Mouse (Mus musculus): Measurements from ENCODE around the gene Sf3a2.
A peak's percentile ranks its signal among the peaks of the same experiment; 100 is the strongest.
"Not testable (repeated sequence)": the region's sequence is repeated elsewhere in the genome, so short reads cannot be mapped to it uniquely, and the experiment has no call there.

Sf3a2 gene

DNA sequence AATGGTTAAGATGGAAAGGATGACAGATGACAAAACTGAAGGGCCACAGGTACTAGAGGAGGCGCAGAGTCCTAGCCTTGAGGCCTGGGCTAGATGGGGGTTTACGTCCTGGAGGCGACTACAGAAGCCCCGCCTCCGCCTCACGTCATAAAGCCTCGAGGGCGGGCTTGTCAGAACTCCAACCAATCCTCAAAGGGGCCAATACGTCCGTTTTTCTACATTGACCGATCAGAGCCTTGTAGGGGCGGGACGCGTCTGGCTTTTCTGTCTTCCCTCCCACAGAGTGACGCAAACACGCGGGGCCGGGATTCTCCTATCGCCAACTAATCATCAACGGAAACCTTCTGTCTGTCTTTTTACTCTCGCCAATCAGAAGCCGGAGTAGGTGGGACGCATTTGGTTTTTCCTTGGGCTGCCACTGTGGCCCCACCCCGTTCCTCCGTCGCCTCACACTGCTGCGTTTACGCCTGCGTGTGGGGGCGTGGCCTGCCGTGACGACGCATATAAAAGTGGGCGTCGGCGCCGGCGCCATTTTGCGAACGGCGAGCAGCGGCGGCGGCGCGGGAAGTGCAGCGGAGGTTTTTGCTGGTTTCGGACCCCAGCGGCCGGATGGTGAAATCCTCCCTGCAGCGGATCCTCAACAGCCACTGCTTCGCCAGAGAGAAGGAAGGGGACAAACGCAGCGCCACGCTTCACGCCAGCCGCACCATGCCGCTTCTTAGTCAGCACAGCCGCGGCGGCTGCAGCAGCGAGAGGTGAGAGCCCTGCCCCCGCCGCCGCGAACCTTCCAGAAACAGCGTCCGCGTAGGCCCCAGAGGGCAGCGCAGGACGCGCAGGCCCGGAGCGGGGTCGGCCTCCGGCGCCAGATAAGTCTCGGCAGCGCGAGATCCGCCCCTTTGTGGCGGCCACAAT lies 28.4 kb downstream of the Sf3a2 start, which contains the start of gene Oaz1:
Gene Oaz1, plus strand, starts transcription at position 506 of the 912 bp plus-strand sequence.
- peak; percentile 96 to 98 for DNase-seq

DNA sequence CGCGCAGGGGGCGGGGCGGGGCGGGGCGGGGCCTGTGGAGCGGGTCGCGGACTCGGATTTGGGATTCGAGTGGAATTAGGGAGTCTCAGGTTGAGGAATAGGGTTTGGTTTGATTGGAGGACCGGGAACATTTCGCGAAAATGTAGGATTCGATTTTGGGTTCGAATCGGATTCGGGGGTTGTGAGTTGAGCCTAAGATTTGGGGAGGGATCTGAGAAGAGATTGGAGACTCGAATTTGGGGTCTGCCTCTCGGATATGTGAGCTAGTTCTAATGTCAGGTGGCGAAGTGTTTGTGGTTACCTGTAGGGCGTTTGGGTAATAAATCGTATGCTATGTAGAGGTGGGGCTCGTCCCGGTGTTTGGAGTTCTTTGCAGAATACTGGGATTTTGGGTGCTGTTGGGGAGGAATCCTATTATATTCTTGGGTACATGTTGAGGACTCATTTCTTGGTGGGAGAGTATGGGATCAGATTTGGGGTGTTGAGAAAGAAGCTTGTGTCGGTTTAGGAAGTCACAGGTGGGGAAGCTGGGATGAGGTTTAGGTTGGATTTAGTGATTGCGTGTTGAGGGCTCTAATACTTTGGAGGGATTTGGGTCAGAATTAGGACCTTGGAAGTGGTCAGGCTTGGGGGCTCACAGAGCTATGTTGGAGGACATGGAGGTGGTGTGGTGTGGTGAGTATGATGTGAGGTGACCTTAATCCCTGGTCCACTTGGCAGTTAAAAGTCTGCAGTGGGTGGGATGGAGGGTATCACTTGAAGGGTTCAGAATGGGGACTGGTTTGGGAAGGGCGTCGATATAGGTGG lies 29.3 kb downstream of the Sf3a2 start:
- DNase-seq, result no peak

DNA sequence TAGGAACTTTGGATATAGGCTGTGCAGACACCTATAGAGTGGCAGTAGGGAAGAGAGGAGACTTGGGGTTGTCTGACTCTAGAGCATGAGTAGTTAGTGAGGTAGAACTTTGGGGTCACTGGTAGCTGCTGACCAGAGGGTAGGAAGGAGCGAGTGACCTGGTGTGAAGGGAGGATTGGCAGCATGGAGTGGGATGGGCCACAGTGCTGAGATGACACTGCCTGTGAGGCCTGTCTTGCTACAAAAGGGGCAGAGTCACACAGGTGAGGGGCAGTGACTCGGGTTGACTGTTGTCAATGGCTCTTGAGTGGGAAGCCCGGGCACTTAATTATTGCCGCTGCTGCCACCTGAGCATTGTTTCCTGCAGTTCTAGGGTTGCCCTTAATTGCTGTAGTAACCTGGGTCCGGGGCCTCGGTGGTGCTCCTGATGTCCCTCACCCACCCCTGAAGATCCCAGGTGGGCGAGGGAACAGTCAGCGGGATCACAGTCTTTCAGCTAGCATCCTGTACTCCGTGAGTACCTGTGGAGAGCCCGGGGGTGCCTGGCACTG lies 29.9 kb downstream of the Sf3a2 start:
- DNase-seq, result no peak

DNA sequence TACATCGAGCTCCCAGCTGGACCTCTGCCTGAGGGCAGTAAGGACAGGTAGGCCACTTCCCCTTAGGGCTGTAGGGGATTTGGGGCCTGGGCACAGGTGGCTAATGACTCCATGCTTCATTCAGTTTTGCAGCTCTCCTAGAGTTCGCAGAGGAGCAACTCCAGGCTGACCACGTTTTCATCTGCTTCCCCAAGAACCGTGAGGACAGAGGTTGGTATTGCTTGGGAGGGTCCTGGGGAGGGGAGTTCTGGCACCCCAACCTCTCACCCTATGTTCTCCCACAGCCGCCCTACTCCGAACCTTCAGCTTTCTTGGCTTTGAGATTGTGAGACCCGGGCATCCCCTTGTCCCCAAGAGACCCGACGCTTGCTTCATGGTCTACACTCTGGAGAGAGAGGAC lies 30.6 kb downstream of the Sf3a2 start:
- DNase-seq, result not testable (repeated sequence)

DNA sequence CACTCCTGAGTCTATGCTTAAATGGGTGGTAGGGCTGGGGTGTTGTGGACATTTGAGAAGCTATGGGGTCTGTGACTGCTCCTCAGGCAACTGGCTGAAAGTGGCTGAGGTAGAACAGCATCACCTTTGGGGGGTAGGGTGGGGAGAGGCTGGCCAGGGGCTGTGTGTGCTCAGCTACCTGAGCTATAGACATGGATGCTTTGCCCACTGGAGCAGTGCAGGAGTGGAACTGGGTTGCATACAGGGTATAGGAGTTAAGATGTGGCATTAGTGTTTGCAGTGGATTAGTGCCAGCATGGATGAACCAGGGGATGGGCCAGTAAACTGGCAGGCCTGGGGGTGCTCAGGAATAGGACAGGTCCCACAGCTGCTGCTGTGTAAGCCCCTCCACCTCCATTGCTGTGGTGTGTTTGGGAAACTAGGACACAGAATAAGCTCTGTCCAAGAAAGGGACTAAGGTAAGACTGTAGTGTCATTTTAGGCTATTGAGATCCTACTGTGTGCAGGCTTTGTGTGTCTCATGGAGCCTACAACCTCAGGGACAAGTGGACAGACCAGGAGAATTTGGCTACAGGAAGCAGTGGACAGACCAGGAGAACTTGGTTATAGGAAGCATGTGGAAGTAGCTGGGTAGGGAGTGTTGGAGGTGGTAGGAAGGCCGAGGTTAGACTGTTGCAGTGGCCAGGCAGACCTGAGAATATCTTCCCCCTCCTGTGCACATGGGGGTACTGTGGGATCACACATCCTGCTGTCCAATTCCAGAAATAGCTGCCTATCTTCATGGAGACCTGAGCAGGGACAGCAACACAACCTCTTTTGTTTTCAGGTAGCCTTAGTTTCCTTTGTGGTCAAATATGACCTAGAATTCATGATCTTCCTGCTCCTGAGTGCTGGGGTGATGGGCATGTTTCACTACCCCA lies 31.6 kb downstream of the Sf3a2 start:
- DNase-seq, result no peak

DNA sequence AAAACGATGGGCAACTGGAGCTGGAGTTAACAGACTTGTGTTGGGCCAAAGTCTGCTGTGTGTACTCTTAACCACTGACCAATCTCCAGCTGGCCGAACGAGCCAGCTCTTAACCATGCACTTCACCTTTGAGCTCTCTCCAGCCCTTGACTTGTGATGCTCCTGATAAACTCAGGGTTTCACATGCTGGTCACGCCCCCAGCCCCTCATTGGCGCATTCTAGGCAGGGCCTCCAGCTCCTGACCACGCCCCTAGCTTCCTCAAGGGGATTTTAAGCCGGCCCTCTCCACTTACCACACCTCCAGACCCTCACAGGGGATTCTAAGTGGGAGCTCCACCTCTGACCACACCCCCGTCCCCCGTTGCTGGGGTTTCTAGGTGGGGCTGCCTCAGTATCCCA lies 33.1 kb downstream of the Sf3a2 start:
- DNase-seq, result no peak

DNA sequence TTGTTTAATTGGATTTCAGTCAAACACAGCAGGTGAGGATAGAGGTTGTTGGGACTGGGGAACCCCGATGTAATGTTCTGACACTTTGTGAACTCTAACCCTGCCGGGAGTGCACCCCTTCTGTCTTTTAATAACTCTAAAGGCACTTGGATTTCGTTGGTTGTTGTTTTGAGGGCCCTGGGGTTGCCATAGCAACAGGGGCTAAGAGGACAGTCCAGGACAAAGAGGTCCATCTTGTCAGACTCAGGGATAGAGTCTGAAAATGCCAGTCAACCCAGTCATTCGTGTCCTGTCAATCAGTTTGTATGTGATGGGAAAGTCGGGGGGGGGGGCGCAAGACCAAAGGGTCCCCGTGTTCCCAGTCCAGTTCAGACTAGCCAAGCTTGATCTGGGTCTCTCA lies 34.8 kb downstream of the Sf3a2 start:
- no peak for DNase-seq

DNA sequence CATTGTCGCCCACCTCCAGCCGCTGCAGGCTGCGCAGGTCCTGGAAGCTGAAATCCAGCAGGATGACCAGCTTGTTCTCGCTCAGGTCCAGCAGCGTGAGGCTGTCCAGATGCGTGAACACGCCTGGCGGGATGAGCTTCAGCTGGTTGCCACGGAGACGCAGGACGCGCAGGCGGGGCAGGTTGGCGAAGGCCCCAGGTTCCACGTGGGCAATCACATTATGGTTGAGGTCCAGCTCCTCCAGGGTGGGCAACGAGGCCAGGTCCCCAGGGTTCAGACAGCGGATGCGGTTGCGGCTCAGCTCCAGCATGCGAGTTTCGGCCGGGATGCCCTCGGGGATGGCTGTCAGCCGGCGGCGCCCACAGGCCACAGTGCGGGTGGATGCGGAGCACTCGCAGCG lies 37.6 kb downstream of the Sf3a2 start:
- no peak for DNase-seq

DNA sequence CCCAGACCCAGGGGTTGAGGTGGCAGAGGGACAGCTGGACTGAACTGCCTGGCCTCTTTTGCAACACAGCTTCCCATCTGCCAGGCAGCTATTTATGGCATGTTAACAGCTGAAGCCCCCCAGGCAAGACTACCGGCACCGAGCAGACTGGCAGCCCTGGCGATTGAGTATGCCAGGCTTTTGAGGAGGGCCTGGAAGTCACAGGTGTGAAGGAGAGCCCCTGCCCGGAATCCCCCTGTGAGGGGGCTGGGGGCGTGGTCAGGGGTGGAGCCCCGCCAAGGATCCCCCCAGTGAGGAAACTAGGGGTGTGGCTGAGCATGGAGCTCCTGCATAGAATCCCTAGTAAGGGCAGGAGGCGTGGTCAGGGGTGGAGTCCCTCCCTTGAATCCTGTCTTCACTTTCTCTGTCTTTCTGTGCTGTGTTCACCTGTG lies 39.0 kb downstream of the Sf3a2 start:
- DNase-seq, result peak in 1 of 2 experiments; percentile 51

DNA sequence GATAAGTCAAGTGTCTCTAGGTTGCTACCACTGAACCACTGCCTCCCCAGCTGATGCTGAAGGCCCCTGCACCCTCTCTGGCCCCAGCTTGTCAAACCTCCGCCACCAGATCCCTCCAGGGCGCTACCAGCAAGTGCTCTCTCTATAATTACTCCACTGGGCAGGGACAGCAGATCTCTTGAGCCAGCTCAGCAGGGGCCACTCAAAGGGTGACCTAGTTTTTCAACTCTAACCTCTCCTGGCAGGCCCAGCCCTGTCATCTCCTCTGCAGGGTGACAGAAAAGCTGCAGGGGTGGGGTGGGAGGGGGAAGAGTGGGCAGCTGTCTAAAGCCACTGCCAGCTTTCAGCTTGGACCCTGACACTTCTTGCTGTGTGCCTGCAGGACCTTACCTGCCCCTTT lies 39.8 kb downstream of the Sf3a2 start:
- peak; percentile 68 to 73 for DNase-seq

DNA sequence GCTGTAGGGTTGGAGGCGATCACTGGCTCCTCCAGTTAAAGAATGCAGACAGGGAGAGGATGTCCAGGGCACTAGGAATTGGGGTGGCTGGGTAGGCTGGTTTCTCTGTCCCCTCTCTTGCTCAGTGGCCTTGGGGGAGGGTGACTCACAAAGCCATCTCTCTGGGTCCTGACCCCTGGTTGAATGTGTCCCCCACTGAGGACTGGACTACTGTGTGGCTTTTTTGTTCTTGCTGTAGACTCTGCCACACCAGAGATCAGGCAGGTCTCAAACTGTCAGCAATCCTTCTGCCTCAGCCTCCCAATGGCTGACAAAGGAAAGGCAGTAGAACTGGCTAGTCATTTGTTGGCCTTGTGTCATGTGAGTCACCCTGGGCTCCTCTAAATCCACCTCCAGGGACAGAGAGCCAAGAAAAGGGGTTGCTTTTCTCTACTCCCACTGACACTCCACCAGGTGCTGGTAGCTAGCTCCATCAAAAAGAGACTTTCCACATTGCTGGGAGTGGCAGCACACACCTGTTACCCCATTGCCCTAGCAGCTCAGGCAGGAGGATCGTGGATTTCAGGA lies 40.4 kb downstream of the Sf3a2 start:
- no peak for DNase-seq

DNA sequence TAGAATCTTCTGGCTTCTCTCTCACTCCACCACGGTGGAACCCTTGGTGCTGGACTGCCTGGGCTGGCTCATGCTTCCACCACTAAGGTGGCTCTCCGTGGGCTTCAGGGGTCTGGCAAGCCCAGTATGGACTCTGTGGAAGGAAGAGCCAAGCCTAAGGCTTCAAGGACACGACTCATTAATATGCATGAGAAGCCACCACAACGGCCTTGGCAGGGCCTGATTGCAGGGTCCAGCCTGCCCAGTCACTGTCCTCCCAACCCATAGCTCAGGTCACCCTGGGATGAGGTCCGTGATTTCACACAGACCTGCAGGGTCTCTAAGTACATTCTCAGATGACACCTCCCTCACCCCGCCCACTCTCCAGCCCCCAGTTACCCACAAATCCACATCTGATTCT lies 41.9 kb downstream of the Sf3a2 start:
- DNase-seq, result no peak

DNA sequence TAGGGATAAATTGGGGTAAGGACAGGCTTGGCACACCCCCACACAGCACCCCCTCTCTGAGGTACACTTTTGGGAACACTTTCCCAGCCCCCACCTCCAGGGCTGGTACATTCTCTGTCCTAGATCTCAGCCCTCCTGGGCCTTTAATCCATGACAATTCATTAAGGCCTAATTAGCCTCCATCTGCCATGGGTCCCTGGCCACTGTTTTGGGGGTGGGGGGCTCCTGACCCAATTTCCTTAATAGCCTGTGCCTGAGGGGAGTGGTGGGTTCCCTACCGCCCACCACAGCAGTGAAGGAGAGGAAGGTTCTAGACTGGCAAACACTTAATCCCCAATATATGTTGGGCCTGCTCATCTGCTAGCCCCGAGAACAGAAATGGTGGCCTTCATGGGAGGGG lies 43.7 kb downstream of the Sf3a2 start:
- DNase-seq, result no peak

DNA sequence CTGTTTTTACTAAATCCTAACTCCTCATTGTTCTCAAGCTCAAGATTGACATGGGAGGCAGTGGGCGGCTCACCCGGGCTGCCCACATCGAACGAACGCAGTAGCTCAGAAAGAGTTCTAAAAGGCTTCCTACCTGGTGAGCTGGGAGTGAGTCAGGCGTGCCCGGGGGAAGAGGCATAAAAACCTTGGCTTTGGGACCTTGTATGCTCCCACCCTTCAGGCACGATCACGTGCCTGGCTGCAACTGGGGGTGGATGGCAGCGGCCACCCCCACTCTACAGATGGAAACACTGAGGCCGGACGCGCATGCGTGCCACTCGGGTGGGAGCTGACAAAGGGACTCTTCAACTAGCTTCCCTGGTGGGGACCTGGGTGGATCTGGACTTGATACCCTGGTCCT lies 44.3 kb downstream of the Sf3a2 start:
- no peak for DNase-seq

DNA sequence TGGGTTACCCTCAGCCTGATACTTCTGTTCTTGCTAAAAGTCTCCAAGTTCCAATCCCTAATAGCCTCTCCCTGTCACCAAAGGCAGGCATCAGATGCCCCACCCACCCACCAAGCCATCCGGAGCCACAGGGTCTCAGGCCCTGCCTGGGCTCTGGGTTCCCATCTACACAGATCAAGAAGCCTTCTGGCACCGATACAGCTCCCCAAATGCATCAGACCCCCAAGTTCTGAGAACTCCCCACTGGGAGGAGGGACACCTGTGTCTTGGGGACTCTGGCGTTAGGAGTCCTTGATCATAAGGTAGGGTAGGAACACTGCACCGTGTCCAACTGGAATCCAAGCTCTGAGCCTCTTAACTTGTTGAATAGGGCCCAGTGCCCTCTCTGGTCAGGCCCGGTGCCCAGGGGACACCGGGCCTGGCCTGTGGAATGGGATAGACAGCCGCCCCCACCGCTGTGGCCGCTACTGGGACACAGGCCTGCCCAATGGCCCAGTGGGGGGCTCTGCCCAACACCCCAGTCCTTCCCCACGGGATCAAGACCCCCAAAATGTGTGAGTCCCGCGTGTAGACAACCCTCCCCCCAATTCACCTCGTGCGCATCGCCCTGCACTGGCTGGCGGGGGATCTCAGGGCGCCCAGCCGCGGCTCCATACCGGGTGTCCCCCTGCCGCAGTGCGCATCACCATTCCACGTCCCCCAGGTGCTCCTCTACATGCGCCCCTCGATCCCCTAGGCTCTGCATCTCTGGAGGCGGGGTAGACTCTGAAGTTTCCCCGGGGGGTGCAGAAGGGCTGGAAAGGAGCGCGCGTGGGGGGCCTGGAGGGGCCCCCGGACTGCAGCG lies 45.3 kb downstream of the Sf3a2 start:
- DNase-seq, result no peak

DNA sequence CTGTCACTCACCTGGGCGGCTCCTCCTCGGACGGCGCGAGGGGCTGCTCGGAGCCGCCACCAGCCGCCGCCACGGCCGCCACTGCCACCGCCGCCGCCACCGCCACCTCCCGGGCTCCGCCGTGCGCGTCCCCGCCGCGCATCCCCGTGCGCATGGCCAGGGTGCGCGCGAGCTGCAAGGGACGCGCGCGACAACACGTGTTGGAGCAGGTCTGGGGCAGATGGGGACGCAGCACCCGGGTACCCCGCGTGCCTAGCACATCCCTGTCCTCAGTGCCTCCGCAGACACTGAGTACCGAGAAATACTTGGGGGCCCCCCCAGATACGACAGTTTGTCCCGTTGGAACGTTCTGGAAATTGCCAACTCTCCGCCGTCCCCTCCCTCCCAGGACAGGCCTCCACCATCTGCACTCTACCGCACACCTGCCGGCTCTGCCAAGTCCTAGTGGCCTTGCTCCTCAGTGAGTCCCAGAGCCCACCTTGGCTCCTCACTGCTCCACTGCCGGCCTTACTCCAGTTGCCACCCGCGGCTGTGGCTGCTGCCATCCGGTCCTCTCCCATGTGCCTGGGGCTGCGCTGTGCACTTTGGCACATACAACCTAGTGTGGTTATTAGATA lies 46.0 kb downstream of the Sf3a2 start, which contains the start of gene Lingo3:
Gene Lingo3, minus strand, starts transcription at position 109 of the 617 bp plus-strand sequence.
- DNase-seq, result peak; percentile 78 to 82

DNA sequence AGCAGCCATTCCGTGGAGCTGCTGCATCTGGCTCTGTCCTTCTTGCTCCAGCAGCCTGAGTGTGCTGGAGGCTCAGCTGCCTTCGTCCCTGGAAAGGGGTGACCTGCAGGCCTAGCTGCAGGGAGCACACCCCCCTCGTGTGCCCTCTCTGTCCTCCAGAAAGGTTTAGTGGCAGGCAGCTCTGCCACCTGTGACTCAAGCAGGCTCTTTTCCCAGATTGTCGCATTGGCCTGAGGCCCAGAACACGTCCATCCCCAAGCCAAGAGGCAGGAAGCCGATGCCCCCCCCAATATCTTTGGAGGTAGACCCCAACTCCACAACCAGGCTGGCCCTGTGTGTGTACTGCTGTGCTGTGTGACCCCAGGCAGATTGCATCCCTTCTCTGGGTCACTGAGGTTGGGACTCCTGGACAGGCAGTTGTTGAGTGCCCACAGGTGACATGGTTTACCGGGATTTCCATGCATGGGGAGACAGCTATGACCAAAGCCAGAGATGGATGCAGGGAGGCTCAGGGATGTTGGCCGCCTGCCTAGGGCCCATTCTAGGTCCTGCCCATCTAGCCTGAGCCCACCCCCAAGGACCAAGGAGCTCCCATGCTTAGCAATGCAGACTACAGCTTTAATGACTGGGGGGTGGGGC lies 47.2 kb downstream of the Sf3a2 start:
- DNase-seq, result peak in 1 of 2 experiments; percentile 44

DNA sequence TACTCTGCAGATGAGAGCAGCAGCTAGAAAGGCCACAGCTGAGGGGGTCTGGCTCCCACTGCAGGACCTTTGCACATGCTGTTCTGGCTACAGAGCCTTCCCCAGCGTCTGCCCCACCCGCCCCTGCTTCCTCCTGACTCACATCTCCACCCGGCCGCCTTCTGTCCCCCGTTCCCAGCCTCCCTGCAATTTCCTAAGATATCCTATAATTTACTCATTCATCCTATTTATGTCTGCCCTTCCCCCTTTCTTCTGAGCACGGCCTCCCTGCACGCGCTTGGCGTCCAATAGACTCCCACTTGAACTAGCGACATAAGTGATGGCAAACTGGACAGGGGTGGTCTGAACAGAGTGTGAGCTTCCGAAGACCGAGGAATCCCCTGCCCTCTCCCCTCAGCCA lies 47.7 kb downstream of the Sf3a2 start:
- DNase-seq, result no peak

DNA sequence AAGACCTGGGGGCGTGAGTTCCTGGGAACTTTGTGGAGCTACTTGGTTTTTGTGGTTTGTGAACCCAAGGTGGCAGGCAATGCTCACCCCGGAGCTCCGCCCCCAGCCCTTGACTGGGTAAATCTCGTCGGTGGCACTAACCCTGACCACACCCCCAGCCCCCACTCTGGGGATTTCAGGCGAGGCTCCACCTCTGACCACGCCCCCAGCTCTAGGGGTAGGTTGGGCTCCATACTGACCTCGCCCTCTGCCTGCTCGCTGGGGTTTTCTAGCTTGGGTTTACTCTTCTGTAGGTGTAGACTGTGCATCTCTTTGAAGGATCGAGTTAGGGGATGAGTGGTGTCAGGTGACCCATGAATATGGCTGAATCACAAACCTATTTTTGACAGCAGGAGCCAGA lies 50.6 kb downstream of the Sf3a2 start:
- no peak for DNase-seq

Measured in cerebellum, postnatal 36 days (tissue).